Mouse (Mus musculus): ENCODE results near the gene Gm10065. TPM values are rescaled to one million over a fixed set of nuclear protein-coding genes. Genes with fewer than 3 reads are reported as not detected.
"Not testable (repeated sequence)": the region's sequence is repeated elsewhere in the genome, so short reads cannot be mapped to it uniquely, and the experiment has no call there.

Gene Gm10065
- polyA plus RNA-seq (2016; fragmentation: Nextera tagmentation; extraction: Ambion mirVana), result not detected in 2 replicates

DNA sequence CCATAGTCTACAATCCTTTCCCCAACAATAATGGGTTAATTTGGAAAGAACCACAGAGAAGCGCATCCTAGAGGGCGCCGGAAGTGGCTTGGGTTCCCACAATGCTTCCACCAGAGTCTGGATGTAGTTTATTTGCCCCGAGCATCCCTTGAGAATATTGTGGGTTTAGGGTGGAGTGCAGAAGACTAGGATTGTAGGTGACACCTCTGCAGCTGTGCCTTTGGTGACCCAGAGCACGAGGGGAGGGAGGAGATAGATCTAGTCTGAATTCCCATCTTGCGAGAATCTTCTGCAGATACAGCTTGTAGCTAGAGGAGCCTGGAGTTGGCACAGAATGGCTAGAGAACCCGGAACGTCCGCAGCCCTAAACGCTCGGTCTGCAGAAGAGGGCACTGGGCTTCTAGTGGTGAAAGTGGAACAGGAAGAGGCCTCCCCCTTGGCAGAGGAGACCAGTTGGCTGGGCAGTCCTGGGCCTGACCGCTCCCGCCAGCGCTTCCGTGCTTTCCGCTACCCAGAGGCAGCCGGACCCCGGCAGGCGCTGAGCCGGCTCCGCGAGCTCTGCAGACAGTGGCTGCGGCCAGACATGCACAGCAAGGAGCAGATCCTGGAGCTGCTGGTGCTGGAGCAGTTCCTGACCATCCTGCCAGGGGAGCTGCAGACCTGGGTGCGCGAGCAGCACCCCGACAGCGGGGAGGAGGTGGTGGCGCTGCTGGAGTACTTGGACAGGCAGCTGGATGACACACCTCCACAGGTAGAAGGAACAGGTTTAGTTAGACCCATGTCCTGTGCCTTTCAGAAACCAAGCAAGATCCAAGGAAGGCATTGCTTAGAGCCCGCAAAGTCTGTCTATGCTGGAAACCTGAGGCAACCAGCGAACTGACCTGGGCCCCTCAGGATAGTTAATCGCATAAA is at the start of gene Gm10065, which contains the start of gene Zkscan4:
Gm10065 (minus strand) TSS at position 683 of the 912 bp plus-strand sequence.
Zkscan4 (plus strand) TSS at position 149 of the 912 bp plus-strand sequence.
- H3K27ac ChIP-seq, result 0 out of 2 replicates have a peak within 1 kb of the TSS, but pooled peaks have one; percentile 4

DNA sequence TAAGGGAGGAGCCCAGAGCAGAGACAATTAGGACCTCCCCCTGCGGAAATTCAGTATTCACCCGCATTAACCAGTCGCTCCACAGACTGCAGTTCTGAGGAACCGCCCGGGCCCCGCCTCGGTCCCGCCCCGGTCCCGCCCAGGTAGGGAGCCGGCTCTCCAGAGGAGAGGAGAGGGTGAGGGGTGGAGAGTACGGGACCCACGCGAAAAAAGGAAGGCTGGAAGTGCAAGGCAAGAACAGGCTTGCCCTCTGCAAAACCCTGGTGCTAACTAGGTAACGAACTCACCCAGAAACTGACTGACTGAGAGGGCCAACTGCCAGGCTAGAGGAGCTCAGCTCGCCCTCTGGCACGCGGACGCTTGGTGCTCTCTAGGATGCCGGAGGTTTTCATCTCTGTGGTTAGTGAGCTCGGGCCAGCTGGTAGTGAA is 27.0 kb upstream of the Gm10065 start:
- H3K36me3 ChIP-seq, result no peaks in the 10 kb centered on the region
- no peaks in the 10 kb centered on the region for H3K9me3 ChIP-seq
- H3K27ac ChIP-seq, result peak overlapping the region; percentile 57
- H3K4me2 ChIP-seq (replicated peaks), result peak overlapping the region; percentile 67
- no peaks in the 10 kb centered on the region for H3K27me3 ChIP-seq (replicated peaks)
- ATAC-seq (ENCODE audit: low FRiP score, low read depth), result peak; percentile 96
- peak overlapping the region; percentile 58 for H3K4me3 ChIP-seq
- H3K9ac ChIP-seq, result peak overlapping the region; percentile 59
- H3K4me1 ChIP-seq, result no peaks in the 10 kb centered on the region; the same call in 1 of the 2 replicates
- under 1% methylated on average over 21 of the region's 21 CpGs for WGBS

More for the DNA sequence above, at the start of gene Gm10065, which contains the start of gene Zkscan4:
- H3K9me3 ChIP-seq; H3K27me3 ChIP-seq (replicated peaks); H3K4me1 ChIP-seq; H3K36me3 ChIP-seq: not testable (repeated sequence)
- H3K4me3 ChIP-seq, result peak within 1 kb of the TSS; percentile 55
- peak; percentile 92 for ATAC-seq (ENCODE audit: low FRiP score, low read depth)
- peak within 1 kb of the TSS; percentile 66 for H3K9ac ChIP-seq
- 5% methylated on average over 31 of the region's 31 CpGs for WGBS
- peak within 1 kb of the TSS; percentile 68 for H3K4me2 ChIP-seq (replicated peaks)

DNA sequence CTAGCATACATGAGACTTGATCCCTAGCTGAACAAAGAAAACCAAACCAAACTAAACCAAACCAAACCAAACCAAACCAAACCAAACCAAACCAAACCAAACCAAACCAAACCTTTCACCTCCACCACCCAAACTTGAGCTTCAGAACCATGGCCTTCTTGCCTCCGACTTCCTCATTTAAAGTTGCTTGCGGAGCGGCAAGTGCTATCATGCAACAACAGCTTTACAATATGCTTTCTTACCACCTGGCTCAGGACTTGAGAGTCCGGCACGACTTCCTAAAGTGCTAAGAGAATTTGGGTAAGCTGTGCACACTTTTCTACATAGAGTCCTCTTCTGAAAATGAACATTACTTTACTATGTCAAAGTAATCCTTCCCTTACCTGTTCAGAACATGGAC is 23.1 kb upstream of the Gm10065 start:
- 83% methylated on average over 5 of the region's 5 CpGs for WGBS
- no peak for ATAC-seq (ENCODE audit: low FRiP score, low read depth)
- Histone ChIP-seq H3K9ac (no peak overlapping the region), H3K4me2 (replicated peaks) (no peak overlapping the region), H3K4me1 (no peaks in the 10 kb centered on the region; the same call in 1 of the 2 replicates), H3K27ac (no peak overlapping the region), H3K36me3 (no peaks in the 10 kb centered on the region), H3K9me3 (no peaks in the 10 kb centered on the region), H3K4me3 (no peak overlapping the region), H3K27me3 (replicated peaks) (no peaks in the 10 kb centered on the region)

DNA sequence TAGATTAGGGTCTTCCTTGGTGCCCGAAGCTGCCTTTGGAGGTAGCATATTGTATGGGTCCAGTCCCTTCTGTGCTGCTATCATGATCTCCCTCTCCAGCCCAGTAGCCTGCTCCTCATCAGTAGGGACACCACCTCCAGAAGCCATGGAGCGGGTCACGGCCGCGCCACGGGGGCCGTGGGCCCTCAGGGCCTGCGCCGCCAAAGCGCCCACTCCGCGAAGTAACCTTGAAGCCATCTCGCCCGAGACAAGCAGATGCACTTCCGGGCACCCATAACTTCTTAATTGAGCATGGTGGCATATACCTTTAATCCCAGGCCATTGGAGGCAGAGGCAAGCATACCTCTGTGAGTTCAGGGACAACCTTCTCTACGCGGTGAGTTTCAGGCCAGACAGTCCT is 21.9 kb upstream of the Gm10065 start, which contains the start of gene Gm11273:
Gm11273 (minus strand) TSS at position 237 of the 400 bp plus-strand sequence.
- not testable (repeated sequence) for H3K4me2 ChIP-seq (replicated peaks); H3K4me1 ChIP-seq; H3K9me3 ChIP-seq; H3K36me3 ChIP-seq; H3K4me3 ChIP-seq; H3K9ac ChIP-seq; ATAC-seq (ENCODE audit: low FRiP score, low read depth); H3K27ac ChIP-seq; H3K27me3 ChIP-seq (replicated peaks)
- 93% methylated on average over 17 of the region's 17 CpGs for WGBS

DNA sequence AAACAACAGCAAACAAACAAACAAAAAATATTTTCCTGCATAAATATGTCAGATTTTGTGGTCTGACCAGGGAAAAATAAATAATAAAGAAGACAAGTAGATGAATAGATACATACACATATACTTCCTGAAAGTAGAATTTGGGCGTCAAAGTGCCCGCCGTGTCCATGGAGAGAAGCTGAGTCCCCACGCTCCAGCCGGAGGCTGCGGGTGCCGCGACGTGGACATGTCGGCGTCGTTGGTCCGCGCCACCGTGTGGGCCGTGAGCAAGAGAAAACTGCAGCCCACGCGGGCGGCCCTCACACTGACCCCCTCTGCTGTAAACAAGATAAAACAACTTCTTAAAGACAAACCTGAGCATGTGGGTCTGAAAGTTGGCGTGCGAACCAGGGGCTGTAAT is 15.8 kb upstream of the Gm10065 start, which contains the start of gene AK157302:
AK157302 (plus strand) TSS at position 144 of the 400 bp plus-strand sequence.
- Histone ChIP-seq H3K27me3 (replicated peaks) (no peaks in the 10 kb centered on the region), H3K4me2 (replicated peaks) (no peak within 1 kb of the TSS), H3K9me3 (no peaks in the 10 kb centered on the region), H3K4me1 (no peaks in the 10 kb centered on the region), H3K27ac (no peak within 1 kb of the TSS), H3K9ac (no peak within 1 kb of the TSS), H3K36me3 (no peaks in the 10 kb centered on the region), H3K4me3 (no peak within 1 kb of the TSS)
- no peak for ATAC-seq (ENCODE audit: low FRiP score, low read depth)
- 95% methylated on average over 21 of the region's 21 CpGs for WGBS

DNA sequence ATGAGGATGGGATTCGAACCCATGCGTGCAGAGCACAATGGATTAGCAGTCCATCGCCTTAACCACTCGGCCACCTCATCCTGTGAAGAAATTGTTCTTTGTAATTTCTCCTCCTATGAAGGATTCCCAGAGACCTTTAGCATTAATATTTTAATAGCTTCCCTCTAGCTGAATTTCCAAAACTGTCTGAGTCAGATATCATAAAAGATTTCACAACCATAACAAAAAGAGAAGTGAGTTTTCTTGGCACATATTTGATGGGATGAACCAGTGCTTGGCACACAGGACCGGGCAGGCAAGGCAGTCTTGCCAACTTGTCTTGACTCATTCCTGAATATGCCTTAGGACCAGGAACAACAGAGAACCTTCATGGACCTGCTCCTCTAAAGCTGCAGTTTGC is 13.6 kb upstream of the Gm10065 start:
- no peaks in the 10 kb centered on the region for H3K4me1 ChIP-seq
- H3K27me3 ChIP-seq (replicated peaks), result no peaks in the 10 kb centered on the region
- no peak overlapping the region for H3K4me3 ChIP-seq
- no peaks in the 10 kb centered on the region for H3K9me3 ChIP-seq
- H3K9ac ChIP-seq, result no peak overlapping the region
- no peak overlapping the region for H3K4me2 ChIP-seq (replicated peaks)
- H3K27ac ChIP-seq, result no peak overlapping the region
- no peak for ATAC-seq (ENCODE audit: low FRiP score, low read depth)
- H3K36me3 ChIP-seq, result no peaks in the 10 kb centered on the region
- 94% methylated on average over 5 of the region's 5 CpGs for WGBS

DNA sequence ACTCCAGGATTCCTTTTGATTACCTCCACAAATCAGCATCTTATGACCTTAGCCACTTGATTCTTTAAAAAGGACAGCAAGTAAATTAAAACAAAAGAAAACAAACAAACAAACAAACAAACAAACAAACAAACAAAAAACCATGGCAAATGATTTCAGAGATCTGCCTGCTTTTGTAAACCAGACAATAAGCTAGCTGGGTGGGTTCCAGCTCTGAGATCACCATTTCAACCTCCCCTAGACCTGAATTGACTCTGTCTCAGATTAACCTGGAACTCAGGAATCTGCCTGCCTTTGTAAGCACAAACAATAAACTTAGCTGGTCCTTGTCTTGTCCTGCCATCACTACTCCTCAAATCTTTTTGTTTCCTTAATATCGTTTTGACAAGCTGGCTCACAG is 7.6 kb upstream of the Gm10065 start:
- 91% methylated on average over 1 of the region's 1 CpGs for WGBS
- Histone ChIP-seq H3K4me1 (no peaks in the 10 kb centered on the region), H3K9ac (no peak overlapping the region), H3K9me3 (no peaks in the 10 kb centered on the region), H3K27ac (no peak overlapping the region), H3K36me3 (peaks cover 18% of the 10 kb centered on the region; the same call in 1 of the 2 replicates), H3K4me3 (no peak overlapping the region), H3K27me3 (replicated peaks) (no peaks in the 10 kb centered on the region), H3K4me2 (replicated peaks) (no peak overlapping the region)
- no peak for ATAC-seq (ENCODE audit: low FRiP score, low read depth)

DNA sequence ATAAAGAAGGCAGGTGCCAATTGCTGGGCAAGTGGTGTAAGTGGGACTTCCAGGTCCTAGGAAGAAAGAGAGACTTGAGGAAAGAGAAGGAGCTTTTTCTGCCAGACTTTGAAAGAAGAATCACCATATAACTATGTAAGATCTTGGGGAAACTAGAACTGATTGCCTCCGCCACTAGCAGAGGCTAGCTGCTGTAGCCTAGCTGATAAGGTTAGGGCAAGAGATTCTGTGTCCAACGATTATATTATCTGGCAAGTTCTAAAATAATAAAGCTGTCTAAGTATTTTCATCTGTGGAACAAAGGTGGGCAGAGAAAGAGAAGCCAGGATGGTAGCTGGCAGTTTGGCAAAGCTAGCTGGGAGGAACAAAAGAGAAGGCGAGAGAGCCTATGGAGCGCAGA is 6.8 kb downstream of the Gm10065 start:
- 34% methylated on average over 4 of the region's 4 CpGs for WGBS

DNA sequence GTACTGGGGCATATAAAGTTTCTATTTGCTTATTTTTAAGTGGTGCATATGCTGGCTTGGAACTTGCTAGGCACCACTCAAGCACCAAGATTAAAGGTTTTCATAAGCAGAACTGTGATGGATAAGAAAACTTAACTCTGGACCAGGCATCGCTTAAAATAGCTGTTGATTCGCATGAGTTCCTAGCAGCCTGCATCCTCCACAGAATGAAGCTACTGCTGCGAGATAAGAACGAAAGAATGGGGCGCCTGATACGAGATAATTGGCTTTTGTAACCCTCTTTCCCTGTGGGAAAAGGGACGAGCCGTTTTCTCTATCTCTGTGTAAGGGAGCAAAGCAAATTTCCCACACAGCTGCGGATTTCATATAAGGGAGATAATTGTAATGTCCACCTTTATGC is 10.1 kb downstream of the Gm10065 start:
- no peaks in the 10 kb centered on the region for H3K4me1 ChIP-seq
- peak overlapping the region; percentile 88; the same call in 1 of the 2 replicates for H3K4me2 ChIP-seq (replicated peaks)
- no peaks in the 10 kb centered on the region for H3K36me3 ChIP-seq
- H3K27me3 ChIP-seq (replicated peaks), result no peaks in the 10 kb centered on the region
- no peak overlapping the region for H3K4me3 ChIP-seq
- WGBS, result 33% methylated on average over 9 of the region's 9 CpGs
- H3K9ac ChIP-seq, result no peak overlapping the region
- H3K9me3 ChIP-seq, result no peaks in the 10 kb centered on the region
- ATAC-seq (ENCODE audit: low FRiP score, low read depth), result no peak
- no peak overlapping the region for H3K27ac ChIP-seq

More for the DNA sequence above, 6.8 kb downstream of the Gm10065 start:
- no peak overlapping the region for H3K27ac ChIP-seq
- no peaks in the 10 kb centered on the region for H3K4me1 ChIP-seq
- H3K36me3 ChIP-seq, result no peaks in the 10 kb centered on the region
- no peak overlapping the region for H3K4me3 ChIP-seq
- ATAC-seq (ENCODE audit: low FRiP score, low read depth), result no peak
- no peak overlapping the region for H3K9ac ChIP-seq
- no peaks in the 10 kb centered on the region for H3K9me3 ChIP-seq
- no peaks in the 10 kb centered on the region for H3K27me3 ChIP-seq (replicated peaks)
- no peak overlapping the region for H3K4me2 ChIP-seq (replicated peaks)

DNA sequence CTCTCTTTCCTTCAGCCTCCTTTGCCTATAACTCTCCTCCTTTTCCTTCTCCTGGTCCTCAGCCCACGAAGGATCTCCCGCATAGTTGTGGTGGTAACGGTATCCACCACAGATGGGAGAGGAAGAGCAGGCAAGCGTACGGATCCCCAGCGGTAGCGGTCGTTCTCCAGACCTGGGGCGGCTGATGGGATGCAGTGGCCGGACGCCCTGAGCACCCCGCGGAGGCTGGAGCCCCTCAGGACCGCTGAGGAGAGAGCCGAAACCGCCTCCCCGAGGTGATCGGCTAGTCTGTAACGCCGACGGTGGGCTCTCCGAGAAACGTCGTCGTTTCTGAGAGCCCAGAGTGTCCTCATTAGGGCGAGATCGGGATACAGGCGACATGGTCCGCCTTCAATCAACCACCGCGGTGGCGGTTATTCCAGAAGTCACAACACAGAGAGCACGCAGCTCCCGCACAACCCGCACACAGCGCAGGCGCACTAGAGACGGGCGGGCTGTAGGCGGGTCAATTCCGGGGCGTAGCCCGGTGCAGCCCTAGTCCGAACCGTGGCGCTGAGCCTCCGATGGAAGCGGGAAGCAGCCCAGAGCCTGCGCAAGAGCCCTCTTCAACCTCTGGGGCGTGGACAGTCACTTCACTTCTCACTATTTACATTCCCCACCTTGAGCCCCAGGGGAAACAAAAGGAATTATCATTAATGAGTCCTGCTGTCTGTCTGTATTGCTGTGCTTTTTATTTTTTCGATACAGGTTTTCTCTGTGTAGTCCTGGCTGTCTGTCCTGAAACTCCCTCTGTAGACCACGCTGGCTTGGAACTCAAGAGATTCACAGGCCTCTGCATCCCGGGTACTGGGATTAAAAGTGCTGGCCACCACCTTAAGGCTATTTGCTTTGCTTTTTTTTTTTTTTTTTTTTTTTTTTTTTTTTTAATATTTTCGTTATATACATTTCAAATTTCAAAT is 10.9 kb downstream of the Gm10065 start, which contains the start of gene Nkapl:
Nkapl (minus strand) TSS at position 449 of the 959 bp plus-strand sequence.
- Histone ChIP-seq H3K9ac (peak within 1 kb of the TSS; percentile 69), H3K36me3 (no peaks in the 10 kb centered on the region), H3K9me3 (no peaks in the 10 kb centered on the region), H3K4me2 (replicated peaks) (peak within 1 kb of the TSS; percentile 88), H3K27ac (no peak within 1 kb of the TSS), H3K27me3 (replicated peaks) (no peaks in the 10 kb centered on the region), H3K4me3 (peak within 1 kb of the TSS; percentile 52), H3K4me1 (no peaks in the 10 kb centered on the region)
- ATAC-seq (ENCODE audit: low FRiP score, low read depth), result peak; percentile 99
- WGBS, result under 1% methylated on average over 54 of the region's 54 CpGs

DNA sequence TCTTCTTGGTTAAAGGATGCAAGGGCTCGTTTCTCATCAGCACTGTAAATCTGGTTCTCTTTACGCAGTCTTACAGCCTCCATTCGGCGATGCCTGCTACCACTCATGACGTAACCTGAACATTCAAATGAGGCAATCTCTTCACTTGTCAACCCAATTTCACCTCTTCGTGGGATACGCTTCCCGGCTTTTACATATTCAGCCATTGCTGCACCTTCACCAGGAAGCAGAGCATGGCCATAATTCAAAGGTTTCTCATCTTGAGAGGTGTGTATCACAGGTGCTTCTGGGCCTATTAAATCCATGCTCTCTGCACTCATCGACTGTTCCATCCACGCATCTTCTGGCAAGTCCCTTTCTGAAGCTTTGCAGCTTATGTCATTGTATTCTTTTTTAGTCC is 11.9 kb downstream of the Gm10065 start:
- no peak for ATAC-seq (ENCODE audit: low FRiP score, low read depth)
- Histone ChIP-seq H3K9ac (no peak overlapping the region), H3K27ac (no peak overlapping the region), H3K27me3 (replicated peaks) (no peaks in the 10 kb centered on the region), H3K36me3 (no peaks in the 10 kb centered on the region), H3K4me2 (replicated peaks) (peak overlapping the region; percentile 88; the same call in 1 of the 2 replicates), H3K9me3 (no peaks in the 10 kb centered on the region), H3K4me1 (no peaks in the 10 kb centered on the region), H3K4me3 (no peak overlapping the region)
- 85% methylated on average over 10 of the region's 10 CpGs for WGBS

Data from neural tube, embryonic 12.5 days (tissue).